Mouse (Mus musculus) forebrain, embryonic 10.5 days (tissue): Measurements from ENCODE around the gene Wdr17. TPM values are rescaled to one million over a fixed set of nuclear protein-coding genes. Genes with fewer than 3 reads are reported as not detected.

Experiments
- DNase-seq: peaks from one replicate; pipeline ENCODE4 v3.0.0-alpha.2; 2017; ENCODE audit warnings: low spot score; ENCODE audit errors: extremely low spot score
- H3K27ac ChIP-seq: fragments of 300-500 bp; sonication (generic); 2 replicates; pipeline ENCODE4 v1.5.1; 2016; ENCODE audit warnings: mild to moderate bottlenecking
- H3K27me3 ChIP-seq: fragments of 300-500 bp; sonication (generic); 2 replicates; pipeline ENCODE4 v1.6.1; 2016; ENCODE audit warnings: mild to moderate bottlenecking; ENCODE audit not compliant: poor library complexity, severe bottlenecking
- H3K36me3 ChIP-seq: fragments of 300-500 bp; sonication (generic); replicated peaks from 2 replicates; pipeline ENCODE4 v1.6.1; 2016; ENCODE audit warnings: mild to moderate bottlenecking, moderate library complexity
- H3K4me1 ChIP-seq: fragments of 300-500 bp; sonication (generic); 2 replicates; pipeline ENCODE4 v1.6.1; 2016
- H3K4me3 ChIP-seq: fragments of 300-500 bp; sonication (generic); 2 replicates; pipeline ENCODE4 v1.5.1; 2016; ENCODE audit warnings: mild to moderate bottlenecking, moderate library complexity
- H3K9me3 ChIP-seq: fragments of 300-500 bp; sonication (generic); 2 replicates; pipeline ENCODE4 v1.6.1; 2016; ENCODE audit warnings: mild to moderate bottlenecking, moderate library complexity
- WGBS: fragments of 180-500 bp; shearing (Covaris S2); methylation state at CpG from one replicate; pipeline ENCODE4 v1.1.7; 2016; 5-methylcytosine and 5-hydroxymethylcytosine counted together
- polyA plus RNA-seq: library from polyadenylated mRNA; unstranded; fragments of >200 nt; fragmentation: Nextera tagmentation; extraction: Ambion mirVana; gene quantifications from 2 replicates; pipeline ENCODE4 v1.2.1, GENCODE M21; 2016

The Wdr17 gene
- polyA plus RNA-seq, 1 experiment from 2014 or later, result 4.7 TPM

DNA sequence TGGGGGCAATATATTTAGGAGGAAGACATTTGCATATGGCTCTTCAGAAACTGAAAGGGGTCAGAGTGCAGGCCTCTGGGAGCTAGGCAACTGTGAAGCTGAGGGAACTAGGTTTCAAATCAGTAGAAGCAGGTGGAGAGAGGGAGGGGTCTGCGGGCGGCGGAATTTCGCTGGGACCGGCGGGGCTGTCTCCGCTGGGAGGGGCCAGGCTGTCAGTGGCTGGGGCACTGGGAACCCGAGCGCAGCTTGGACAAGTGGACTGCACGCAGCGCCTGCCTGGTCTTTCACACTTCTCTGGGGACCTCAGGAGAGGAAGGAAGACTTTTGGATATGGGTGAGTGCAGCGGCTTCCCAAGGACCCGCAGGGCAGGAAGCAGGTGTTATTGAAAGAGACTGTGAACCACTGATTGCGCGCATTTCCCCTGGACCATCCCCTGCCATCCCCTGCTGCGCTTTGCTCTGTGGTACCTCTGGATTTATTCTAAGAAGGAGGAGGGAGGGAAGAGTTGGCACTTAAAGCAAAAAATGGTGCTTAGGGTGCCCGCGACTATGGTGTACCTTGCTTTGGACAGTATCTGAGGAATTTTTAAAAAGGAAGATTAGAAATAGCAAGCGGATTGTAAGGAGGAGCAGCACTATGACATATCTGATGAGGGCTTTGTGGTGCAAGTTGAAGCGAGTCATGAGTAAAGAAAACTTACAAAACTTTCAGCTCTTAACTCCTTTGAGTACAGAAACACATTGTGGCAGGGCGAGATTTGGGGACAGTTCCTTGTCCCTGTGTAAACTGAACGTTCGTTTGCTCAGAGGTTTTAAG lies 107.5 kb downstream of the Wdr17 start:
- peaks cover 21% of the 10 kb centered on the region for H3K4me1 ChIP-seq
- peak; percentile 59 for DNase-seq
- peak overlapping the region; percentile 85 for H3K27ac ChIP-seq
- H3K4me3 ChIP-seq, result peak overlapping the region; percentile 60
- under 1% methylated on average over 23 of the region's 23 CpGs for WGBS
- no peaks in the 10 kb centered on the region for H3K27me3 ChIP-seq
- no peaks in the 10 kb centered on the region for H3K9me3 ChIP-seq
- no peaks in the 10 kb centered on the region for H3K36me3 ChIP-seq

DNA sequence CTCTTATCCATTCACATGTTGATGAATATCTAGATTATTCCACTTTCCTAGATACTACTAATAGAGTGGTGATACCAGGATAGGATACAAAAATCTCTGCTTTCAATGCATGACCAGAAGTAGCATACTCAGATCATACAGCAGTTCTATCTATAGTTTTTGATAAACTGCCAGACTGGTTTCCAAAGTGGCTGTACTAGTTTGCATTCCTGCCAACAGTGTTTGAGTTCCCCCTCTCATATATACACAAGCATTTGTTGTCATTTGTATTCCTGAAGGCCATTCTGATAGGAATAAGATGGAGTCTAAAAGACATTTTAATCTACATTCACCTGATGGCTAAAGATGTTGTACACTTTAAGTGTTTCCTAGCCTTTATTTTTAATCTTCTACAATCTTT lies 110.0 kb downstream of the Wdr17 start:
- Histone ChIP-seq H3K4me3 (no peak overlapping the region), H3K9me3 (no peaks in the 10 kb centered on the region), H3K27me3 (no peaks in the 10 kb centered on the region), H3K27ac (no peak overlapping the region), H3K4me1 (peaks cover 21% of the 10 kb centered on the region), H3K36me3 (no peaks in the 10 kb centered on the region)
- DNase-seq, result no peak

DNA sequence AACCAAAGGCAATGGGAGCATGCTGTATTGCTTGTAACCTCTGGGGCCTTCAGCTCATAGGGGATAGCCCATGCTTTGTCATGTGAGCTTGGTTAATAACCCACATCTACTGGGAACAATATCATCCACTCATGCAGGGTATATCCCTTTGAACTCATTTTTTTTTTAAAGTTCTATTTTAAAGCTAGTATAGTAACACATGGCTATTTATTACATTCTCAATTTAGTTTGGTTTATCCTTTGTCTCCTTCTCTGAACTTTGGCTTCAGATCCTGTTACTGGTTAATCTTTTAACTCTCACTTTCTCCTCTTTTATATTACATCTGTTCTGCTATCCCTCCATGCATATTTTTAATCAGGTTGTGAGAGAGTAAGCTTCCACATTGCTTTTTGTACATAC lies 110.7 kb downstream of the Wdr17 start:
- Histone ChIP-seq H3K36me3 (no peaks in the 10 kb centered on the region), H3K4me1 (peaks cover 21% of the 10 kb centered on the region), H3K27me3 (no peaks in the 10 kb centered on the region), H3K9me3 (no peaks in the 10 kb centered on the region), H3K4me3 (no peak overlapping the region), H3K27ac (no peak overlapping the region)
- DNase-seq, result no peak

DNA sequence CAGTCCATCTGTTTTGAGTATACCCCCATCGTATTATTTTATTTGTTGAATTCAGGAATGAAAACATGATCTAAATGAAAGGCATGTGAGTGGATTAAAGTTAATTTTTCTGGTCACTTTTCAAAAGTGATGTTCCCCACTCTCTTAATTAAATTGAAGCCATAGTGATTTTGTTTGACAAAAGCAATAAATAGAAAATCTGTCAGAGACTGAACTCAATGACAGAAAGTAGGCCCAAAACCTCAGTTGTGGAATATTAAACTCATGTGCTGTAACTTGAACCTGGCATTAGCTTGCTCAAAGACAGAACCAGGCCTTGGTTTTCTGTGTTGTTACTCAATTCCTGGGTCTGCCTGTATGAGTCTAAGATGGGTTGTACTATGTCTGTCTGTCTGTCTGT lies 129.3 kb downstream of the Wdr17 start:
- H3K9me3 ChIP-seq, result no peaks in the 10 kb centered on the region
- WGBS, result 75% methylated on average over 1 of the region's 1 CpGs
- H3K4me3 ChIP-seq, result no peak overlapping the region
- H3K27ac ChIP-seq, result no peak overlapping the region
- no peak for DNase-seq
- no peaks in the 10 kb centered on the region for H3K27me3 ChIP-seq
- no peaks in the 10 kb centered on the region for H3K4me1 ChIP-seq
- no peaks in the 10 kb centered on the region for H3K36me3 ChIP-seq

DNA sequence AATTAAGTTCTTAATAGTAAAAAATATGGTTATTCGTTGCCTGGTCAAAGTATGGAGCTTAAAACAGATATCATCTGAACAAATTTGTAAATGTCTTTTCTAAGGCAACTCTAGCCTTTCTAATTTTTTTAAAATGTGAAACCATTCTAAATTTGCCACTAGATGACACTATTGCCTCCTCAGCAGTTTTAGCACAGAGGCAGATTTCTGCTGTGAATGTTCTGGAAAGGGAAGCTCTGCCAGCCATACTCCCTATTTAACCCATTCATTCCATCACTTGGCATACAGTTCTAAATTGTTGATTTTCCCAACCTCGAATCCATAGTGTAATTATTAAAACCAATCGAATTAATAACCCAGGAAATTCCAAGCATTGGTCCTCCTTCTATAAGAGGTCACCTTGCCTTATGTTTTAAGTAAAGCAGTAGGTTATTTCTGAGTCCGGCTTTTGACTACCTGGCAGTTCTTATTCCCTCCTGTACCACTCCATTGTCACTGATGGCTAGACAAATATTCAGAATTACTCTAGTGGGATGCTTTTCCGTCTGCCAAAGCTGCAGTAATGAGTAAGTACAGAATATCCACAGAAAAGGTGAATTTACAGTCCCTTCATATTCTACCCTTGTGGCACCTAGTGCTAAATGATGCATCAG lies 150.2 kb downstream of the Wdr17 start:
- Histone ChIP-seq H3K27me3 (no peaks in the 10 kb centered on the region), H3K27ac (no peak overlapping the region), H3K4me3 (no peak overlapping the region), H3K36me3 (no peaks in the 10 kb centered on the region), H3K4me1 (no peaks in the 10 kb centered on the region), H3K9me3 (no peaks in the 10 kb centered on the region)
- DNase-seq, result no peak
- 73% methylated on average over 5 of the region's 5 CpGs for WGBS

DNA sequence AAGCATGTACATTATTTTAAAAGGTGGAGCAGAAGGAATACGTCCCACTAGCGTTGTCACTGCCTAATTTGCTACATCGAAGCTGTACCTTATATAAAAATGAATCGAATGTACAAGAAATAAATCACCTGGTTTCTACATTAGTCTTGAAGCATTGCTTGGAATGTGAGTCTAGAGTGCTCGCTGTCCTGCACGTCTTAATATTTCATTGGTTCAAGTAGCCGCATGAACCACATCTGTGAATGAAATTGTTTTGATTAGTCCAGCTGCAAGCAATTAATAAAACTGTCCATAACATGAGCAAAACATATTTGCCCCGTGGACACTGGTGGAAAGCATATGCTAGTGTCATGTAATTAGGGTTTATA lies 162.3 kb downstream of the Wdr17 start:
- H3K9me3 ChIP-seq, result no peaks in the 10 kb centered on the region
- peak overlapping the region; percentile 61 for H3K4me3 ChIP-seq
- no peaks in the 10 kb centered on the region for H3K36me3 ChIP-seq
- 29% methylated on average over 8 of the region's 8 CpGs for WGBS
- peak overlapping the region; percentile 69 for H3K27ac ChIP-seq
- no peak for DNase-seq
- no peaks in the 10 kb centered on the region for H3K27me3 ChIP-seq
- H3K4me1 ChIP-seq, result peaks cover 9% of the 10 kb centered on the region

DNA sequence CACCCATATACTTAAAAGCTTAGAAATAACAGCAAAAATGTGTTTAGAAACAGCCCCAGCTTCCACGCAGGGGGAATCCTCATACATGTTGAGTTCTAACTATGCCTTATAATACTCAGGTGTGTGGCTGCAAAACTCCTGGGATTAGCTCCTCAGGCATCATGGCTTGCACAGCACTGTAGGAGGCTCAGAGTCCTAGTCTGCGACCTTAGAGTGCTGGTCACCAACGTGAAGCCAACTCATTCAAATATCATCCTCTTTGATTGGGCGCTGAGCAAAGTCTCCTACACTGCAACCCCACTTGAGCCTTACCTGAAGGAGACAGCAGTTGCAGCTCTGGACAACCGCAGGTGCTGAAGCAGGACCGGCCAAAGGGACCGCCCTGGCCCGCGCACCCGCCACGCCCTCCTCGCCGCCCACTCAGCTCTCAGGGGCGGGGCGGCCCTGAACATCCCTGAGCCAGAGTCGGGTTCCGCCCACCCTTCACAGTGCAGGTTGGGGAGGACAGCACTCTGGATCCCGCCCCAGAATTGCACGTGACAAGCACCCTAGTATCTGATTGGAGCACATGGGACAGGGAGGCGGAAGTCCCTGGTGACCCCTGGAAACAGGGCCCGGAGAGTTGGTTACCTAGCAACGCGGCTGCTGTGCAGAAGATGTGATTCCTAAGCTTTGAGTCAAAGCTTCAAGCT lies 162.9 kb downstream of the Wdr17 start:
- H3K27ac ChIP-seq, result peak overlapping the region; percentile 69
- 1% methylated on average over 23 of the region's 23 CpGs for WGBS

DNA sequence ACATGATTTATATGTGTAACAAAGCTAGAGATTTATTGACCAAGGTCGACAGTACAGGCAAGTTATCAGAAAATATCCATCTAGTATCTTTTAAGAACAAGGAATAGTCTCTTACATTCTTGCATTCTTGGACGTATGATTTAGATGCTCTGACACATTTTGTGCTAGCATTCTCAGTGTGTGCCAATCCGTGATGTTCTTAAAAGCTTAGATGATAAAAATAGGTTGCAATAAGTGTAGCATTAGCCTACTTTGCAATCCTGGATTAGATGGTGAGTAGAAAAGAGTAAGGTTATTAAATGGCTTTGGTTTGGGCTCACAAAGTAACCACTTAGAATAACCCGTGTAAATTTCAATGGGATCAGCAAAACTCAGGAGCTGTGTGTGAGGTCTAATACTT lies 168.5 kb downstream of the Wdr17 start:
- Histone ChIP-seq H3K9me3 (no peaks in the 10 kb centered on the region), H3K36me3 (no peaks in the 10 kb centered on the region), H3K4me3 (no peak overlapping the region), H3K4me1 (no peaks in the 10 kb centered on the region), H3K27me3 (no peaks in the 10 kb centered on the region), H3K27ac (no peak overlapping the region)
- DNase-seq, result no peak
- WGBS, result 81% methylated on average over 4 of the region's 4 CpGs

More for the DNA sequence above, 162.9 kb downstream of the Wdr17 start:
- Histone ChIP-seq H3K9me3 (no peaks in the 10 kb centered on the region), H3K27me3 (no peaks in the 10 kb centered on the region), H3K4me1 (peaks cover 9% of the 10 kb centered on the region), H3K36me3 (no peaks in the 10 kb centered on the region), H3K4me3 (peak overlapping the region; percentile 61)
- peak; percentile 94 for DNase-seq

DNA sequence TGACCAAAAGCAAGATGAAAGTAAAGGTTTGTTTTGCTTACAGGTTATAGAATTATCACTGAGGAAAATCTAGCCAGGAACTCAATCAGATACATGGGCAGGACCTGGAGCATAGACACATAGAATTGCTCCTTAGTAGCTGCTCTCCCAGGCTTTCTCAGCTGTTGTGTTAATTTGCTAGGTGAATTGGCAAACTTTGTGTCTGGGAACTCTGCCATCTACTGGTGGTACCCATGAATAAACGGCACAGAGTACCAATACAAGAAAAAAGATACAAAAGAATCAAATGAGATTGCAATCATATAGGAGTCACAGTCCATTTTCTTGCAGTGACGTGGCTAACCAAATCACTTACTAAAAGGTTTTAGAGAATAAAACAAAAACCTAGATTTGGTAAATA lies 181.2 kb downstream of the Wdr17 start:
- WGBS, result 75% methylated on average over 2 of the region's 2 CpGs
- no peak overlapping the region for H3K4me3 ChIP-seq
- H3K9me3 ChIP-seq, result no peaks in the 10 kb centered on the region
- H3K27ac ChIP-seq, result no peak overlapping the region
- no peaks in the 10 kb centered on the region for H3K36me3 ChIP-seq
- no peak for DNase-seq
- H3K27me3 ChIP-seq, result no peaks in the 10 kb centered on the region
- H3K4me1 ChIP-seq, result no peaks in the 10 kb centered on the region

DNA sequence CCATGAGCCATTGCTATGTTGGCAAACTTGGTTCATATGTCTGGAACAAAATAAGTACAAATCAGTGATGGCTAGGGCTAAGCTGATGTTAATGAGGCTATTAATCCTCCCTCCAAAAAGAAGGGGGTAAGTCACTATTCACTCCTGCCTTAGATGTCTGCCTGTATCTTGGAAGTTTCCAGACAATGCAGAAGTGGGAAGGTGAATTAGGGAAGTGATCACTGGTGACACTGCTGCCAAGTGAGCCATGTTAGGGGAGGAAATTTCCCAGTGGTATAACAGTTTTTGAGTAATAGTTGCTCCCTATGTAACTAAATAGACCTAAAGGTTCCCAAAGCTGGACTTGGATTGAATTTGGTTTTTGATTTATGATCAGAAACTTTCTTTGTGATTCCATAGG lies 215.2 kb downstream of the Wdr17 start:
- no peak for DNase-seq
- Histone ChIP-seq H3K4me1 (no peaks in the 10 kb centered on the region), H3K36me3 (no peaks in the 10 kb centered on the region), H3K4me3 (no peak overlapping the region), H3K27me3 (no peaks in the 10 kb centered on the region), H3K9me3 (no peaks in the 10 kb centered on the region), H3K27ac (no peak overlapping the region)

DNA sequence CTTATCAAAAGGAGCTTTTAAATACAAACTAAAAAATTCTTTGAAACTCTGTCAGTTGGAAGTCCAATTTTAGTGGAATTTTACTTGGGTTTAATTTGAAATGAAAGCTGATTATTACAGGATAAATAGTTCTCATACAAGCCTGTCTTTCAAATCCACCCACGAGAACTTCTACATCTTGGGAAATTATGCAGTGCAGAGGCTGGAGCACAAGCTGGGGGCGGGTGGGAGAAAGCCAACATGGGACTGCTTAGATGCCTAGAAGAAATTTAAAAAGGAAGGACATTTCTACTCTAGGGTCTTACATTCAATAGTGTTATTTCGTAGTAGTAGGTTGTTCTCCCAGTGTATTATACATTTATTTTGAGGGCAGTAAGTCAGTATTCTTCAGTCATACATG lies 219.2 kb downstream of the Wdr17 start:
- Histone ChIP-seq H3K27ac (no peak overlapping the region), H3K4me1 (no peaks in the 10 kb centered on the region), H3K36me3 (no peaks in the 10 kb centered on the region), H3K9me3 (no peaks in the 10 kb centered on the region), H3K4me3 (no peak overlapping the region), H3K27me3 (no peaks in the 10 kb centered on the region)
- no peak for DNase-seq
- WGBS, result 87% methylated on average over 3 of the region's 3 CpGs

DNA sequence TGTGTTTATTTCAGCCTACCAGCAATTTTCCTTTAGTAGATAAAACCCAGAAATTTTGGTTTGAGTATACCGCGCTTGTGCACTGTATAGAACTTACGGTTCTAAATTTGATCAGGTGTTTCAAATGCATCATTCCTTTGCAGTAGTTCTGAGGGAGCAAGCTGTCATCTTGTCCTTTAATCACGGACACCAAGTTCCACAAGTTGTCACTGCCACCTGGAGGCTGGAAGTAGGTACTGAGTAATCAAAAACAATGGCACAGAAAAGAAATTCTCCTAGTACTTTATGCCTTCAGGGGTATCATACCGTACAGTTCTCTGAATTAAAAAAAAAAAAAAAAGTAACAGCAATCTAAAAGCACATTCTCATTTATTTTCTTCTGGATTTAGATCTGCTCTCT lies 226.3 kb downstream of the Wdr17 start:
- Histone ChIP-seq H3K27me3 (no peaks in the 10 kb centered on the region), H3K27ac (no peak overlapping the region), H3K4me3 (no peak overlapping the region), H3K36me3 (no peaks in the 10 kb centered on the region), H3K4me1 (no peaks in the 10 kb centered on the region), H3K9me3 (no peaks in the 10 kb centered on the region)
- no peak for DNase-seq
- WGBS, result 47% methylated on average over 5 of the region's 5 CpGs

DNA sequence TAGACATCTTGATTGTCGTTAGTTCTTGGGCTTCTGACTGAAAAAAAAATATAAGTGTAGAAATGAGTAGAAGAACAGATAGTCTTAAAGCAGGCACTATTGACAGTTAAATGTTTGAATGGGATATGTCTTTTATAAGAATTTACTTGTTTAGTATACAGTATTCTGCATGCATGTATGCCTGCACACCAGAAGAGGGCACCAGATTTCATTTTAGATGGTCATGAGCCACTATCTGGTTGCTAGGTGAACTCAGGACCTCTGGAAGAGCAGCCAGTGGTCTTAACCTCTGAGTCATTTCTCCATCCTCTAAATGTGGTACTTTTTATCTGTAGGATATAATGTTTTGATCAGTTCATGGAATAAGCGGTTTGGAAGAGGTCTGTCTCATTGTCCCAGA lies 227.3 kb downstream of the Wdr17 start:
- no peaks in the 10 kb centered on the region for H3K9me3 ChIP-seq
- DNase-seq, result no peak
- no peak overlapping the region for H3K27ac ChIP-seq
- no peak overlapping the region for H3K4me3 ChIP-seq
- WGBS, result 89% methylated on average over 2 of the region's 2 CpGs
- no peaks in the 10 kb centered on the region for H3K4me1 ChIP-seq
- no peaks in the 10 kb centered on the region for H3K36me3 ChIP-seq
- no peaks in the 10 kb centered on the region for H3K27me3 ChIP-seq
